Mouse (Mus musculus) embryonic facial prominence, embryonic 12.5 days (tissue): ENCODE results near the gene Mfsd8. TPM values are rescaled to one million over a fixed set of nuclear protein-coding genes. Genes with fewer than 3 reads are reported as not detected.

ENCODE experiments used
- ATAC-seq: fragments of 200-750 bp; cut with Nextera tagmentation; 2 replicates; pipeline ENCODE4 v1.8.0; 2017; ENCODE audit not compliant: insufficient number of reproducible peaks, insufficient read depth, low FRiP score, low TSS enrichment
- H3K27ac ChIP-seq: fragments of 300-500 bp; sonication (generic); 2 replicates; pipeline ENCODE4 v1.5.1; 2016; ENCODE audit warnings: mild to moderate bottlenecking
- H3K27me3 ChIP-seq: fragments of 300-500 bp; sonication (generic); 2 replicates; pipeline ENCODE4 v1.6.1; 2016; ENCODE audit warnings: mild to moderate bottlenecking, moderate library complexity
- H3K36me3 ChIP-seq: fragments of 300-500 bp; sonication (generic); 2 replicates; pipeline ENCODE4 v1.6.1; 2016; ENCODE audit warnings: mild to moderate bottlenecking
- H3K4me1 ChIP-seq: fragments of 300-500 bp; sonication (generic); 2 replicates; pipeline ENCODE4 v1.6.1; 2016
- H3K4me2 ChIP-seq: fragments of 300-500 bp; sonication (generic); replicated peaks from 2 replicates; pipeline ENCODE4 v1.6.1; 2016; ENCODE audit warnings: mild to moderate bottlenecking, moderate library complexity
- H3K4me3 ChIP-seq: fragments of 300-500 bp; sonication (generic); 2 replicates; pipeline ENCODE4 v1.5.1; 2016; ENCODE audit warnings: mild to moderate bottlenecking
- H3K9ac ChIP-seq: fragments of 300-500 bp; sonication (generic); 2 replicates; pipeline ENCODE4 v1.6.1; 2016; ENCODE audit warnings: mild to moderate bottlenecking, moderate library complexity
- H3K9me3 ChIP-seq: fragments of 300-500 bp; sonication (generic); 2 replicates; pipeline ENCODE4 v1.6.1; 2016; ENCODE audit warnings: mild to moderate bottlenecking, moderate library complexity
- WGBS: fragments of 180-500 bp; shearing (Covaris S2); methylation state at CpG from one replicate; pipeline ENCODE4 v1.1.7; 2016; 5-methylcytosine and 5-hydroxymethylcytosine counted together
- polyA plus RNA-seq: library from polyadenylated mRNA; unstranded; fragments of >200 nt; fragmentation: Nextera tagmentation; extraction: Ambion mirVana; gene quantifications from 2 replicates; pipeline ENCODE4 v1.2.1, GENCODE M21; 2016

The Mfsd8 gene
- polyA plus RNA-seq, 1 experiment from 2014 or later: 7.4 TPM

GRCm38 (mm10) chr3:40800373-40800823 is 46.3 kb downstream of the Mfsd8 start:
- H3K27ac ChIP-seq: peak overlapping the region; percentile 80; the same call in 1 of the 2 replicates
- peak overlapping the region; percentile 87 for H3K4me2 ChIP-seq
- peaks cover 9% of the 10 kb centered on the region for H3K4me1 ChIP-seq
- H3K9me3 ChIP-seq: no peaks in the 10 kb centered on the region
- H3K9ac ChIP-seq: peak overlapping the region; percentile 82
- H3K4me3 ChIP-seq: peak overlapping the region; percentile 87
- 0% methylated on average over 37 of the region's 37 CpGs for WGBS
- H3K27me3 ChIP-seq: no peaks in the 10 kb centered on the region
- ATAC-seq: peak; percentile 89
- H3K36me3 ChIP-seq: peaks cover 16% of the 10 kb centered on the region

- peak within 1 kb of the TSS; percentile 82 for H3K9ac ChIP-seq
- H3K4me2 ChIP-seq: peak within 1 kb of the TSS; percentile 87
- H3K27ac ChIP-seq: peak within 1 kb of the TSS; percentile 80
- peak within 1 kb of the TSS; percentile 87 for H3K4me3 ChIP-seq
- H3K27me3 ChIP-seq: no peaks in the 10 kb centered on the region
- H3K36me3 ChIP-seq: peaks cover 10% of the 10 kb centered on the region; the same call in 1 of the 2 replicates
- peaks cover 9% of the 10 kb centered on the region for H3K4me1 ChIP-seq
- ATAC-seq: peak; percentile 96
- H3K9me3 ChIP-seq: no peaks in the 10 kb centered on the region
- 2% methylated on average over 64 of the region's 66 CpGs for WGBS
These were observed 46.9 kb downstream of the Mfsd8 start, which contains the start of gene Plk4 for GRCm38 (mm10) chr3:40799530-40800372. Gene Plk4 (plus strand): TSS chr3:40800019.

- Histone ChIP-seq H3K4me1 (peaks cover 9% of the 10 kb centered on the region), H3K9me3 (no peaks in the 10 kb centered on the region), H3K27me3 (no peaks in the 10 kb centered on the region), H3K9ac (no peak overlapping the region), H3K4me2 (no peak overlapping the region), H3K36me3 (peaks cover 10% of the 10 kb centered on the region; the same call in 1 of the 2 replicates), H3K4me3 (no peak overlapping the region), H3K27ac (no peak overlapping the region)
- 40% methylated on average over 7 of the region's 7 CpGs for WGBS
- ATAC-seq: no peak
These were observed 48.2 kb downstream of the Mfsd8 start for GRCm38 (mm10) chr3:40798500-40798899.

GRCm38 (mm10) chr3:40798054-40798453 is 48.6 kb downstream of the Mfsd8 start:
- Histone ChIP-seq H3K4me3 (no peak overlapping the region), H3K4me1 (peaks cover 9% of the 10 kb centered on the region), H3K4me2 (no peak overlapping the region), H3K9ac (no peak overlapping the region), H3K9me3 (no peaks in the 10 kb centered on the region), H3K27ac (no peak overlapping the region), H3K36me3 (peaks cover 10% of the 10 kb centered on the region; the same call in 1 of the 2 replicates), H3K27me3 (no peaks in the 10 kb centered on the region)
- no peak for ATAC-seq
- WGBS: 78% methylated on average over 1 of the region's 1 CpGs

GRCm38 (mm10) chr3:40793783-40794182 is 52.9 kb downstream of the Mfsd8 start:
- WGBS: 94% methylated on average over 2 of the region's 2 CpGs
- no peak overlapping the region for H3K4me2 ChIP-seq
- H3K9me3 ChIP-seq: no peaks in the 10 kb centered on the region

More at GRCm38 (mm10) chr3:40793783-40794182, 52.9 kb downstream of the Mfsd8 start:
- no peaks in the 10 kb centered on the region for H3K4me1 ChIP-seq
- H3K27ac ChIP-seq: no peak overlapping the region
- no peak for ATAC-seq
- no peaks in the 10 kb centered on the region for H3K27me3 ChIP-seq
- no peak overlapping the region for H3K9ac ChIP-seq
- no peaks in the 10 kb centered on the region for H3K36me3 ChIP-seq
- no peak overlapping the region for H3K4me3 ChIP-seq

Other genes with a start within 250 kb of the Mfsd8 start
- 0.14 and 0.24 TPM in 2 replicates for gene Slc25a31, start 138.0 kb downstream of the Mfsd8 start, polyA plus RNA-seq
- 13.0 and 15.3 TPM in 2 replicates for gene Hspa4l, start 102.4 kb downstream of the Mfsd8 start, polyA plus RNA-seq
- gene Plk4, start 46.9 kb downstream of the Mfsd8 start, polyA plus RNA-seq: 64.1 and 70.6 TPM in 2 replicates
- 6.3 and 8.6 TPM in 2 replicates for gene Abhd18, start 84 bp upstream of the Mfsd8 start, polyA plus RNA-seq
- gene 1700034I23Rik, start 55.7 kb upstream of the Mfsd8 start, polyA plus RNA-seq: 0.35 and 0.48 TPM in 2 replicates
- 1.2 and 1.7 TPM in 2 replicates for gene Larp1b, start 102.9 kb upstream of the Mfsd8 start, polyA plus RNA-seq
- gene Pgrmc2, start 236.2 kb upstream of the Mfsd8 start, polyA plus RNA-seq: 50.3 and 50.8 TPM in 2 replicates